Mouse (Mus musculus) heart, postnatal 4 days (tissue): ENCODE measurements at regions not wholly inside any gene's neighbourhood (a gene's known extent, or its start where the extent isn't known, plus 50 kb on each side); places are given as distances from the start of the nearest gene placed in this dataset.

Experiments used
- DNase-seq: peaks from one replicate; pipeline ENCODE4 v3.0.0; 2021

DNA sequence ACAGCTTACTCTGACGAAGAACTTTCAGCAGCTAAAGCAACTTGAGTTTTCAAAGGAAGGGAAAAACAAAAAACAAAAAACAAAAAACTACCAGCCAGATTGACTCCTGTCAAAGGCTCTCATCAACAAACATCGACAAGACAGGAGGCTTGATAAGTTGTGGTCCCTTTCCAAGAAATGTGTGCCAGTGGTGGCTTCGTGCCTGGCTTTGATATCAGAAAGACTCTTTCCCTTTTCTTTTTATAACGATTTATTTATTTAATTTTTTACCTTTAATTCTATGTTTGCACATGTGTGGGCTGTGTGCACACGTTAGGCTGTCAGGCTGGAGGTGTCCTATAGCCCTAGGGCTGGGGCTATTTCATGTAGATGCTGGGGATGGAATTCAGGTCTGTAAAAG, 60.4 kb downstream of the Dact1 start:
- no peak for DNase-seq

DNA sequence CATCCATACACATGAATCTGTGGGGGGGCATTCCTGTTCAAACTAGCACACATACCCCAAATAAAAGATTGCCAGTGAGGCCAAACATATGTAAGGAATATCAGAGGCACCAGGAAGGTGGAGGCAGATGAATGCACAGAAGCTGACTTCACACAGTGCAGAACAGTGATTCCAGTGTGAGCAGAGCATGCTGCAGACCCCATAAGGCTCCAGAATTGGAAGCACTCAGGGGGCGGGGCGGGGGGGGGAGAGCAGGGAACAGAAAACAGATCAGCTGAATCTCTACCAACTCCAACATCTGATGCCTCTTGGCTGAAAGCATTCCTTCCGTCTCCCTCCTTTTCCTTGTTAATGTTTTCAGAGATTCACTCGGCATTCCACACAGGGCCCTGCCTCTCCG, 62.3 kb downstream of the Dact1 start:
- no peak for DNase-seq

DNA sequence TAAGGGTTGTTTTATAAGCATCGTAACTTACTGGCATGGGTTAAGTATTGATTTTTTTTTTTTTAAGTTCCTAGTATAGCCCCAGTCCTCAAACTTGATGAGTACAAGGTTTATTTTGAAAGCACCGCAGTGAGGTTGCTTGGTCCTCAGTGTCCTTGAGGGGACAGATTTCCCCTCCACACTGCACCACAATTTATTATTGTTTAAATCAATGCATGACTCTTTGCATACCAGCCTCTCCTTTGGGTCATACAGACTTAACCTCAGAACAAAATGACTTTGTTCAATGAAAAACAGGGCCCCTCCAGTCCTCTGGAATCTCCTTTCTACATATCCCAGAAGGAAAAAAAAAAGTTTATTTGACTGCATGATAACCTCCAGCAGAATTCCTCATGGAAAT, 63.9 kb downstream of the Dact1 start:
- DNase-seq = no peak

DNA sequence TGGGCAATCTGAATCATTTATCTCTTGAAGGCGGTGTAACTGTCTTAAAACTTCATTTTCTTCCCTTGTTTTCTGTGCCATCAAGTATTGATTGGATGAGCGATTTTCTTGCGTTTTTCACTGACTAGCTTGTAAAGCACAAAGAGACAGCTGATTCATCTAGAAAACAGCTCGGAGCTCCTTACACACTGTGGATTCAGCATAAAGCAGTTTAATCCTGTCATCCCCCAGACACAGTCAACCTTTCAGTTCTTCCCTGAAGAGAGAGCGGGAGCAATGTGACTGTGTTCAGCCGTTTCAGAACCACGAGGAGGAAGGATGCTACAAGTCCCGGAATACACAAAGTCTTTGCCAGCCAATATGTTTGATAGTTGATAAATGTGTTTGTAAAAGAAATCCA, 66.8 kb downstream of the Dact1 start:
- DNase-seq = no peak

DNA sequence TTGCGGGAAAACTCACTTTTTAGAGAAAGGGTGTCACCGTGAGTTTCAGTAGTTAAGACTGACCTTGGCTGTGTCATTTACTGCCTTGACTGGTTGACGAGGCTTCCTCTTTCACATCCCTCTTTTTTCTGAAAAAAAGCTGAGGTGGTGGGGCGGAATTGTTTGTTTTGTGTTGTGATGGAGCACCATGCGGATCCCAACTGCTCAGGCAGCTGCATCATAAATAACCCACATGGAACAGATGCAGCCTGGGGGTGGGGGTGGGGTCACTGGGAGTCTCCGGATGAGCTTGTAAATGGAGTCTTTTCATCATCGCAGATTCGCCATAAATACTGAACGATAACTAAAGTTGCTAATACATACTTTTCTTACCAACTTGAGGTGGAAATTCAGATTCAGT, 67.3 kb downstream of the Dact1 start:
- DNase-seq = no peak

DNA sequence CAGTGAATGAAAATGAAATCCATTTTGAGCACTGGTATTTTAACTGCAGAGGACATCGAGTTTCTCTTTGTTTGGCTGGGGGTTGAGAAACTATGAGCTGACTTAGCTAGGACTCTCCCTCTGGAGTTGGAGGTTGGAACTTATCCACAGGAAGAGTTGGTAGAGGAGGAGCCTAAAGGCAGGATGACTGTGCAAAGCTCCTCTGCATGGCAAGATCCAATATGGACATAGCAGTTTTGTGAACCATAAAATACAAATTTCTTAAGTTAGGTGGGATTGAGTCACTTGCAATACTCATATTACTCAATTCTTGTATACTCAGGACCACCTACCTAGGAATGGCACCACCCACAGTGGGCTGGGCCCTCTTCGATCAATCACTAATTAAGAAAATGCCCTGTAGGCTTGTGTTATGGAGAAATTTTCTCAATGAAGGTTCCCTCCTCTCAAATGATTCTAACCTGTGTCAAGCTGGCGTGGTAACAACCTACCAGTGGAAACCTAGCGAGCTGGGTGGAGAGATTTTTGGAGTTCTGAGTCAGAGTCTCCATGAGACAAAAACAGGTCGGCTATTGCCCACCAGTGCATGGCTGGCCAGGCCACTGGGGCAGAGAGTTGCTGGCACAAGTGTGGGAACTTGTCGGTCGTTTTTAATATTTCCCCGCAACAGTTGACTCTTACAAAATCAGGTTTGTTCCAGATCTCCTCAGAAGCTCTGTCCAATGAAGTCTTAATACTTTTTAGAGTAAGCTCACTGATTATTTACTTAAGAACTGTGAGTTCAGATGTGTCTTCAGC, 70.1 kb downstream of the Dact1 start:
- no peak for DNase-seq

- DNase-seq = no peak
Measured at GRCm38 (mm10) chr12:71380424-71380761, 70.7 kb downstream of the Dact1 start.

GRCm38 (mm10) chr12:71386251-71386650, 76.6 kb downstream of the Dact1 start:
- DNase-seq = no peak

- no peak for DNase-seq
Measured at GRCm38 (mm10) chr12:71391481-71391880, 81.8 kb downstream of the Dact1 start.

- DNase-seq = no peak
Measured at GRCm38 (mm10) chr12:71393752-71394151, 84.1 kb downstream of the Dact1 start.

DNA sequence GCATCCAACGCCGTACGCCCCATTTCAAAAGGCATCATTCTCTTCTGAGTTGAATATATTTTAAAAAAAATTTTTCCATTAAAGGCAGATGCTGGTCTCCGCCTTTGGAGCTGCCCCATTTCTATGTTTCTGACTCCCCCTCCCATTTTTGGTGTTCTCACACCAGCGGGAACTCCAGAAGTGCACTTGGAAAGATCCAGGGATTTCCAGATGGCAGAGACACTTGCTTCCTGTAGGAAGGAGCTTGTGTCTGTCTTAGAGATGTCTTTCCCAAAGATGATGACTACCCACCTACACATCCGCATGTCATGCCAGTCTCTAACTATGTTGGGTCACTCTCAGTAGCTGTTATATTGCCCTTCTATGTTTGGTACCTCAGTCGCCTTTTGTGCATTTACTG, 87.8 kb downstream of the Dact1 start:
- DNase-seq = no peak

DNA sequence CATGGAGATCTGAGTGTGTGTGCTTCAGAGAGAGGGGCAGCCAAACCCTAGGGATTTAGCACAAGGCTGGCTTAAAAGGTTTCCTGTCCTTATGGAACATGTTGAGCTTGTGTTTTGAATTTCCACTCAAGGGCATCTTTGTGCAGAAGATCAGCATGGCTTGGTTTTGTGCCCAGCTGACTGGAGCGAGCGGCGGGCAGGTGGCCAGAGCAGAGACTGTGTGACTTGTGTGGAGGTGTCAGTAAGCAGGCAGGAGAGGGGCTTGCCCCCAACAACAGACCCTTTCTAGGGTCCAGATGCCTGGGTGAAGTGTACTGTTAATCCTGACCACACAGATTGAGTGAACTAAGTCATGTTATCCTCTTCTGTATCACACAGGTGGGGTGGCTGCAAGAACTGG, 89.0 kb downstream of the Dact1 start:
- DNase-seq = peak; percentile 66

DNA sequence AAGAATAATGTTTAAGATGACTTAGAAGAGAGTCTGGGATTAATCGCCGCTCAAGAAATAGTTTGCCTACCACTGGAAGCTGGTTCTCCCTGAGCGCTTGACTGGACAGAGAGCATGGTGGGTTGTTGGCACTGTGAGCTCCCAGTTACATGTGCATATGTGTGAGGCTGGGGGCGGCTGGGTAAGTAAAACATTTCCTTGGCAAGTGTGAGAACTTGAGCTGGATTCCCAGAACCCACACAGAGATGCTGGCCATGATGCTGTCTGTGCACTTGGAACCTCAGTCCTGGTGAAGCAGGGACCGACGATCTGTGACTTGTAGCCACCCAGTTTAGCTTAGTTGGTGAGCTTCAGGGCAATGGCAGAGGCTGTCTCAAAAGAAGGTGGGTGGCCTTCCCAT, 90.5 kb downstream of the Dact1 start:
- DNase-seq = no peak

DNA sequence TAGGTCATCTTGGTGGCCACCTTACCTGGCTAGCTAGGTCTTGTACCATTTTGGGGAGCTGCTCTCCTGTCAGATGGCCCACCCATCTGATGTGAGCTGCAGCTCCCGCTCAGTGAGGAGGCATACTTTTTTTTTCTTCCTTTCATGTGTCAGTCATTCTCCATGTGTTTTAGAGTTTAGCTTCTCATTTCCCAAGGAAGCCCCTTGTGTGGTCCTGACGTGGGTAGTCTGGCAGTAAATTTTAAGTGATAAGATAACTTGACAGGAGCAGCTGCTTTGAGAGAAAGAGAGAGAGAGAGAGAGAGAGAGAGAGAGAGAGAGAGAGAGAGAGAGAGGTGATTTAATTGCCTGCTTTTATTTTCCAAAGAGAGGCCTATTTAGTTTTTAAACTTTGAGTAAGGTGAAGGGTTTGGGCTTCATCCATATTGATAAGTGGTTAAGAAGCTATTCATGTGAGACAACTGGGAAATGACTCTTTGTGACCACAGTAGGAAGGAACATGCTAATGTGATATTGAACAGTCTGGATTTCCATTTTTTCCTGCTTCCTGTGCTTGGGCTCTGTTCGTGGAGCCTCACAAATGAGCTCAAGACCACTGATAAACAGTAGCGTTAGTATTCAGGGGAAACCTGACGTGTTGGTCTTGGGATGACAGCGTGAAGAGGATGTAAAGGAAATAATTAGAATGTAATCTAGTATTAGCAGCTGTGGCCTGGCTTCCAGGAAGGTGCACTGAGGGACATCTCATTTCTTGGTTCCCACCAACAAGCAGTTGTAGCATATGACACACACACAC, 92.1 kb downstream of the Dact1 start:
- no peak for DNase-seq

GRCm38 (mm10) chr12:71407294-71407693, 97.6 kb downstream of the Dact1 start:
- DNase-seq = no peak

GRCm38 (mm10) chr12:71408396-71409050, 98.8 kb downstream of the Dact1 start:
- DNase-seq = no peak

DNA sequence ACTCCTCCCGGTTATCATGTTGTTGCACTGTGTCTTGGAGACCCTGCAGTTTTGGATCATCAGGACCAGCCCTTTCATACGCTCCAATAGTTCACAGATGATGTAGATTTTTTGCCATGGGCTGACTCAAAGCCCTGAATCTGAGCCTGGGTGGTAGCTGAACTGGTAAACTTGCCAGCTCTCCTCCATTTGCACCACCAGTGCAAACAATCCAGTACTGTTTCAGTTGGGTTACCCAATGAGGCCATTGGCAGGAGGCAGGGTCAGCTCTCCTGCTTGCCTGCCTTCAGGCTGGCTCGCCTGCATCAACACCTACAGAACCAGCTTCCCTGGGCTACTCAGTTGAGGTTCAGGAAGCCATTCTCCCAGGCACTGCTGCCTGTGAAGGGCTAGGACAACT, 102.6 kb downstream of the Dact1 start:
- no peak for DNase-seq

GRCm38 (mm10) chr12:71416968-71417367, 107.3 kb downstream of the Dact1 start:
- DNase-seq = no peak

- peak; percentile 36 for DNase-seq
Measured at GRCm38 (mm10) chr12:71418186-71418585, 108.5 kb downstream of the Dact1 start.

- DNase-seq = no peak
Measured at GRCm38 (mm10) chr12:71419161-71419560, 109.5 kb downstream of the Dact1 start.

- DNase-seq = no peak
Measured at GRCm38 (mm10) chr12:71426023-71426719, 116.5 kb downstream of the Dact1 start.

DNA sequence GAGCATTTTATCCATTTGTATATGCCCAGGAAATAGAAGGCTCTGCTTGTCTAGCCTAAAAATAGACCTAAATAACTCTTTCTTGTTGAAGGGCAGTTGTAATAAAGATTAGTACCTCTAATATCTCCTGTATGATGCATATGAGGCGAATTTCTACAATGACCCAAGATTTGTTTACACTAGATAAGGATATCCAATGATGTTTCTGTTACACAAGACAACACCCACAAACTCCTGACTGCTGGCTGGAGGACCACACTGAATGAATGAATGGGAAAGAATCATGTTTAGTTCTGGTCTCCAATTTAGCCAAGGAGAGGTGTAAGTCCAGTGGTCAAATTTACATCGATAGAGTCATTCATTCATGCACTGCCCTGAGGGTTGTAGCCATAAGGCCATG, 118.3 kb downstream of the Dact1 start:
- no peak for DNase-seq
